Mouse (Mus musculus): ENCODE measurements around the gene Eef1akmt3. TPM values are rescaled to one million over a fixed set of nuclear protein-coding genes. Genes with fewer than 3 reads are reported as not detected.

Eef1akmt3 gene
- total RNA-seq, 1 experiment = 0.49 TPM

DNA sequence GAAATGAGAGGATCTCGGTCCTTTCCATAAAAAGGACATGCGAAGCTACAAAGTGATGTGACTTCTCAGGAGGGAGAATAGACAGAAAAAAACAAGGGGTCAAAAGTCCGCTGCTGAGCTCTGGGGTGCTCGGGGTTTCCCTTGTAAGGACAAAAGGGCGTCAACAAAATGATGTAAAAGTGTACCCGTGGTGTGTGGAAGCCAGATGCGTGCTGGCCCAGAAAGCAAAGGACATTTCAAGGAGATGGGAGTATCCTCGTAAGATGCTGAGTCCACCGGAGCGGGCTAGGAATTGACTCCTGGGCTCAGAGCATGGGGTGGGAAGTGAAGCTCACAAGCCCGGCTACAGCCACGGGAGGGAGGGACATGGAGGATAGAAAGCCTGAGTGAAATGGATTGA is 3.7 kb downstream of the Eef1akmt3 start:
- no peak for TF ChIP-seq HCFC1 (IDR thresholded peaks at IDR 0.05; ENCODE audit: borderline replicate concordance, insufficient read depth, low read length)
- no peak for TF ChIP-seq ZNF384 (IDR thresholded peaks at IDR 0.05; ENCODE audit: low read depth, low read length)
- TF ChIP-seq CHD2 (IDR thresholded peaks at IDR 0.05; ENCODE audit: low read depth, low read length) = no peak
- TF ChIP-seq MAFK (IDR thresholded peaks at IDR 0.05; ENCODE audit: insufficient read depth, low read depth, low read length) = no peak
- TF ChIP-seq ZC3H11A (IDR thresholded peaks at IDR 0.05; ENCODE audit: borderline replicate concordance, low read depth, low read length) = no peak

DNA sequence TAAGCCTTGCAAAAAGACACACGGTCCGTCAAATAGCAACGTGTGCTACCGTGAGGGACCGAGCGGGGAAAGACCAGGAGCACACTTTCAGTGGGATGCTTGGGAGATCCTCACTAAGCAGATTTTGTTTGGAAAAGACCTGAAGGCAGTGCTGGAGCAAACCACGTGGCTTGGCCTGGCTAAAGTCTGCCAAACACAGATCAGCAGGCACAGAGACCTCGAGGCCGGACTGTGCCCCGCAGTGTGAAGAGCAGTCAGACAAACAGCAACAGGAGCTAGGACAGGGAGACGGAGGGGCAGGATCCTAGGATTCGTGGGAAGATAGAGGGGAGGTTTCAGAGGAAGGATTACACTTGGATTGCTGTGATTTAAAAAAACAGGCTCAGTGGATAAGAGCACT is 5.0 kb downstream of the Eef1akmt3 start:
- H3K9me3 ChIP-seq (ENCODE audit: control insufficient read depth, insufficient read depth, low read depth, low read length) = no peaks in the 10 kb centered on the region
- no peak for TF ChIP-seq ZNF384 (IDR thresholded peaks at IDR 0.05; ENCODE audit: low read depth, low read length)
- no peak for TF ChIP-seq CHD2 (IDR thresholded peaks at IDR 0.05; ENCODE audit: low read depth, low read length)
- no peak for TF ChIP-seq HCFC1 (IDR thresholded peaks at IDR 0.05; ENCODE audit: borderline replicate concordance, insufficient read depth, low read length)
- TF ChIP-seq ZC3H11A (IDR thresholded peaks at IDR 0.05; ENCODE audit: borderline replicate concordance, low read depth, low read length) = no peak
- no peak for TF ChIP-seq MAFK (IDR thresholded peaks at IDR 0.05; ENCODE audit: insufficient read depth, low read depth, low read length)
- H3K36me3 ChIP-seq (ENCODE audit: control insufficient read depth, insufficient read depth, low read length, poor library complexity, severe bottlenecking) = no peaks in the 10 kb centered on the region
- no peak overlapping the region for H3K27ac ChIP-seq (ENCODE audit: insufficient read depth, low read depth, low read length, poor library complexity, severe bottlenecking)
- peaks cover 3 to 23% of the 10 kb centered on the region in 2 experiments for H3K4me1 ChIP-seq (ENCODE audit: control insufficient read depth in 2 of 2, insufficient read depth in 2 of 2, low read length in 2 of 2, poor library complexity in 1 of 2)
- no peak overlapping the region for H3K4me3 ChIP-seq (ENCODE audit: insufficient read depth in 1 of 2, low read depth in 1 of 2, low read length in 2 of 2, poor library complexity in 1 of 2, severe bottlenecking in 1 of 2)
- DNase-seq (ENCODE audit: low read depth, low spot score) = no peak
- in situ Hi-C loops (cut with MboI; ENCODE audit: low sequenced_read_pairs in 2 of 2, unreplicated experiment in 2 of 2) = no loop called here
- H3K9ac ChIP-seq (ENCODE audit: insufficient read depth, low read depth, low read length, poor library complexity, severe bottlenecking) = no peak overlapping the region

More for the DNA sequence above, 3.7 kb downstream of the Eef1akmt3 start:
- no peak for DNase-seq (ENCODE audit: low read depth, low spot score)
- Histone ChIP-seq H3K9me3 (ENCODE audit: control insufficient read depth, insufficient read depth, low read depth, low read length) (no peaks in the 10 kb centered on the region), H3K36me3 (ENCODE audit: control insufficient read depth, insufficient read depth, low read length, poor library complexity, severe bottlenecking) (no peaks in the 10 kb centered on the region), H3K4me3 (ENCODE audit: insufficient read depth in 1 of 2, low read depth in 1 of 2, low read length in 2 of 2, poor library complexity in 1 of 2, severe bottlenecking in 1 of 2) (no peak overlapping the region), H3K9ac (ENCODE audit: insufficient read depth, low read depth, low read length, poor library complexity, severe bottlenecking) (no peak overlapping the region), H3K27ac (ENCODE audit: insufficient read depth, low read depth, low read length, poor library complexity, severe bottlenecking) (no peak overlapping the region), H3K4me1 (ENCODE audit: control insufficient read depth in 2 of 2, insufficient read depth in 2 of 2, low read length in 2 of 2, poor library complexity in 1 of 2) (peaks cover 3 to 23% of the 10 kb centered on the region in 2 experiments)
- in situ Hi-C loops (cut with MboI; ENCODE audit: low sequenced_read_pairs in 2 of 2, unreplicated experiment in 2 of 2) = no loop called here

DNA sequence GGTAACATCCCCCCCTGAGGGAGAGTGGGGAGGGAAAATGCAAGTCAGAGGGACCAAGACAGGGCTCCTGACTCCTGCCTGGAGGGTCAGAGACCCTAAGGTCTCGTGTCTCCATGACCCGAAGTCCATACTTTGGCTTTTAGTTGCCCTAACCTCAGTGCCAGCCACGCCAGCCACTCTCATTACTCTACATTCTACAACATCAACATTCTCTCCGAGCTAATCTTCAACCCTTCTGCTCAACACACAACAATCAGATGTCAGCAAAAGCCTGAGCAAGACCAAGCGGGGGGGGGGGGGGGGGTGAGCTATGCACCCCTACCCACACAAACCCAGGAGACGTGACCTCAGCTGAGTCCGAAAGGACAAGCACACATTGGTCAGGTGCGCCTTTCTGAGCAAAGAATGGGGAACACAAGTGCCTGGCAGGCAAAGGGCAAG is 8.0 kb downstream of the Eef1akmt3 start:
- Histone ChIP-seq H3K9ac (ENCODE audit: insufficient read depth, low read depth, low read length, poor library complexity, severe bottlenecking) (no peak overlapping the region), H3K4me3 (ENCODE audit: insufficient read depth in 1 of 2, low read depth in 1 of 2, low read length in 2 of 2, poor library complexity in 1 of 2, severe bottlenecking in 1 of 2) (no peak overlapping the region; a peak in 1 of 4 replicates), H3K9me3 (ENCODE audit: control insufficient read depth, insufficient read depth, low read depth, low read length) (no peaks in the 10 kb centered on the region), H3K36me3 (ENCODE audit: control insufficient read depth, insufficient read depth, low read length, poor library complexity, severe bottlenecking) (peaks cover 7% of the 10 kb centered on the region), H3K4me1 (ENCODE audit: control insufficient read depth in 2 of 2, insufficient read depth in 2 of 2, low read length in 2 of 2, poor library complexity in 1 of 2) (peaks cover 3 to 15% of the 10 kb centered on the region in 2 experiments; a peak in 3 of 4 replicates), H3K27ac (ENCODE audit: insufficient read depth, low read depth, low read length, poor library complexity, severe bottlenecking) (no peak overlapping the region)
- in situ Hi-C loops (cut with MboI; ENCODE audit: low sequenced_read_pairs in 2 of 2, unreplicated experiment in 2 of 2) = no loop called here
- no peak for DNase-seq (ENCODE audit: low read depth, low spot score)
- TF ChIP-seq MAFK (IDR thresholded peaks at IDR 0.05; ENCODE audit: insufficient read depth, low read depth, low read length) (no peak), HCFC1 (IDR thresholded peaks at IDR 0.05; ENCODE audit: borderline replicate concordance, insufficient read depth, low read length) (no peak), ZNF384 (IDR thresholded peaks at IDR 0.05; ENCODE audit: low read depth, low read length) (no peak), CHD2 (IDR thresholded peaks at IDR 0.05; ENCODE audit: low read depth, low read length) (no peak), ZC3H11A (IDR thresholded peaks at IDR 0.05; ENCODE audit: borderline replicate concordance, low read depth, low read length) (no peak)

DNA sequence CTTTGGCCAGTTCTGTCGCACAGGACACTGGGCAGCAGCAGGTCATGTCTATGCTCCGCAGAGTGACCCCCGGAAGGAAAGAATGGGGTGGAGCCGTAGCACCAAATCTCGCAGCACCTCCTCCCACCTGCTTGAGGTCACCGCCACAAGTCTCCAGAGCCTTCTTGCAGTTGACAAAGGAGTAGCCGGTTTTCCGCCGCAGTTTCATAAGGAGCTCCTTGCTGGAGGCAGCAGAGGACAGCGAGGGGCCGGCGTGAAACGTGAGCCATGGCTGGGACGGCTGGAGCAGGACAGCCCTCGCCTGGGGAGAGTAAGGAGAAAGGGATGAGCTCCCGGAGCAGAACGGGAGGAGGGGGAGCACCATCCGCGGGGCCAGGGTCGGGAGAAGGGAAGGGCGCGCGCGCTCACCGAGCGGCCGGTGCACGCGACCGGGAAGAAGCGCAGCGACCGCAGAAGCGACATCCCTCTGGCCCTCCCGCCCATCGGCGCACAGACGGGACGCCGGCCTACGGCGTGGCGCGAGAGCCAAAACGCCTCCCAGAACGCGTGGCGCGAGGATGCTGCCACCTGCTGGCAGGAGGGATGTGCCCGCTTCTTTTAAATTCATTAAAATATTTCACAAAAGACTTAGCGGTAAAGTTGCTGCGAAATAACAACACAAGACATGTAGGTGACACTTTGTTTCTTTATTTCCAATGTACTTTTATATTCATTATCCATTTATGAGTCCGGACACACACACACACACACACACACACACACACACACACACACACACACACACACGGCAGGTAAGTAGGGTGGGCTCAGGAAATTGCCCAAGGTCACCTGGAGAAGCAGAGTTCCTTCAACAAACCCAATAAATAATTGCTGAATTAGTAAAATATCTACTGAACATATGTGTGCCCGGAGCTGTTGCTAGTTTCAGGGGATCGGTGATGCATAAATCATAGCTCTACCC is 10.7 kb downstream of the Eef1akmt3 start, which contains the start of gene Tsfm:
Tsfm (minus strand) TSS at position 505 of the 961 bp plus-strand sequence.
- TF ChIP-seq ZC3H11A (IDR thresholded peaks at IDR 0.05; ENCODE audit: borderline replicate concordance, low read depth, low read length) = peak; percentile 52; the same call in 1 of the 2 replicates
- TF ChIP-seq CHD2 (IDR thresholded peaks at IDR 0.05; ENCODE audit: low read depth, low read length) = 0 out of 2 replicates have a peak, but pooled peaks have one; percentile 37
- no peak for TF ChIP-seq ZNF384 (IDR thresholded peaks at IDR 0.05; ENCODE audit: low read depth, low read length)
- peak; percentile 79 for TF ChIP-seq HCFC1 (IDR thresholded peaks at IDR 0.05; ENCODE audit: borderline replicate concordance, insufficient read depth, low read length)
- in situ Hi-C loops (cut with MboI; ENCODE audit: low sequenced_read_pairs in 2 of 2, unreplicated experiment in 2 of 2) = no loop called here
- H3K27ac ChIP-seq (ENCODE audit: insufficient read depth, low read depth, low read length, poor library complexity, severe bottlenecking) = peak within 1 kb of the TSS; percentile 54
- peak within 1 kb of the TSS; percentile 82 to 98 for H3K4me3 ChIP-seq (ENCODE audit: insufficient read depth in 1 of 2, low read depth in 1 of 2, low read length in 2 of 2, poor library complexity in 1 of 2, severe bottlenecking in 1 of 2)
- DNase-seq (ENCODE audit: low read depth, low spot score) = peak; percentile 81
- peaks cover 18% of the 10 kb centered on the region for H3K36me3 ChIP-seq (ENCODE audit: control insufficient read depth, insufficient read depth, low read length, poor library complexity, severe bottlenecking)
- no peaks in the 10 kb centered on the region for H3K9me3 ChIP-seq (ENCODE audit: control insufficient read depth, insufficient read depth, low read depth, low read length)
- H3K4me1 ChIP-seq (ENCODE audit: control insufficient read depth in 2 of 2, insufficient read depth in 2 of 2, low read length in 2 of 2, poor library complexity in 1 of 2) = peaks cover 0 to 9% of the 10 kb centered on the region in 2 experiments; a peak in 1 of 4 replicates
- H3K9ac ChIP-seq (ENCODE audit: insufficient read depth, low read depth, low read length, poor library complexity, severe bottlenecking) = peak within 1 kb of the TSS; percentile 94

Data from ES-E14 (cell line).